Mouse (Mus musculus): ENCODE data around the gene Piezo1.

The Piezo1 gene

DNA sequence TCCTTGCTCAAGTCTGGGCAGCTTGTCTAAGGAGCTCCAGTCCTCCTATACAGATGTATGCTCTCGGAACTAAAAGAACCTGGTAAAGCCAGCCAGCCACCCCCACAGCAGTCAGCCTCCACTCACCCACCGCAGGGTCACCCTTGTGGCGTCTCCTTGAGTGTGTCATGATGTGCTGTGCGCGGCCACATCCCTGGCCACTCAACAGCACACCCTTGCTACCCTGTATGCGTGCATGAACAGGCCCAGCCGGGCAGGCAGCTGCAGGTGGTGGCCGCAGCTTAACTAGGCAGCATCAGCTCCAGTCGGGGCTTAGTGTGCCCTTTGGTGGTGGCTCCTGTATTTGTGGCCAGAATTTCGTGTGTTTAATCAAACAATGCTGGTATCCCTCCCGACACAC is 94.0 kb downstream of the Piezo1 start:
- DNase-seq (ENCODE audit: low spot score), result no peak

DNA sequence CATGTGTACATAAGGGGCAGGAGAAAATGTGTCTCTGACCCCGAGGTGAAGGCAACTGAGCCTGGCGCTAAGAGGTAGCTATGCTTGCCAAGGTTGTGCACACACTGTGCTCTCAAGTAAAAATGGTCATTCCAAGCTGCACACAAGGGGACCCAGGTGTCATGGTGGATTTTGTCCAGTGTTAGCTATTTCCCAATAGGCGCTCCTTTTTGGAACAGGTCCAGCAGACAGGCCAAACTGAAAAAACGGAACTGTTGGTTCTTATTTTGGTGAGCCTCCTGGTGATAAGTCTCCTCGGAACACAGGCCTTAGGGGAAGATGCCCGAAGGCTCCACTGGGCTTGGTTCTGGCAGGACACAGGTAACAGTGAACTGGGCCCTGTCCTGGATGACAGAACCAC is 96.7 kb downstream of the Piezo1 start:
- DNase-seq (ENCODE audit: low spot score), result no peak

DNA sequence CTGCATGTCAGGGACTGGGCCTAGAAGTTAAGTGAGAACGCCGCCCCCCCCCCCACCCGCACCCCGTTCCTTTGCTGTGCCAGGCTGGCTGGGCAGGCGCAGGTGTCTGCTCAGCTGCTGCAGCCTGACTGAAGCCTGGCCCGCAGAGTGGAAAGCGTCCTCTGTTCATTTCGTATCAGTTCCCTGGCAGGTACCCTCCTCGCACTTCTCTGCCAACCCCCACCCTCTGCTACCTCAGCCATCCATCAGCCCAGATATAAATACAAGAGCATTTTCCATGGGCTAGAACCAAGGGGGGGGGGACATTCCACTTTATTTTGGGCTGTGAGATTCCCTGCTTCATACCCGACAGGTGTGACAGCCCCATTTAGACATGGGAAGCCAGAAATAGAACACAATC is 99.0 kb downstream of the Piezo1 start:
- no peak for DNase-seq (ENCODE audit: low spot score)

DNA sequence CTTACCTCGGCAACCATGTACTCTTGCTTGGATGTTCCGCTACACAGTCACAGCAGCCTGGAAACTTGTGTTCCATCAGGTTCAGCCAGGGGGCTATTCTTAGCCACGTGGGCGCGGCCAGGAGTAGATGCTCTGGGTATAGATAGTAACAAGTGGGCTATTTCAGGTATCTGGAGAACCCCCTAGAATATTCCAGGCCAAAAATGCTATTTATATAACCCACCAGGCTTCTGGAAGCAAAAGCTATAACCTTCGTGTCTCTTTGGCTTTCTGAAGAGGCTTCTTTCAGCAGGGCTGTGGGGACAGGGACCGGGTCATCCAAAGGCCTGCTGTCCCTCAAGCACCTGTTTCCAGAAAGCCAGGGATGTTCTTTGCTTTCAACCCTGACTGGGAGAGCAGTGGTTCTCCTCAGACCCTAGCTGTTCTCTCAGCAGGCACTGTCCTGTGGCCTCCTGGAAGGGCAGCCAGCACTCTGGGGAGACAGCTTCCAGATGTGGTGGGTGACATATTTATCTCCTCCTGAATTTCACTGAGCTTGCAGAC is 99.9 kb downstream of the Piezo1 start:
- DNase-seq (ENCODE audit: low spot score), result peak; percentile 74

DNA sequence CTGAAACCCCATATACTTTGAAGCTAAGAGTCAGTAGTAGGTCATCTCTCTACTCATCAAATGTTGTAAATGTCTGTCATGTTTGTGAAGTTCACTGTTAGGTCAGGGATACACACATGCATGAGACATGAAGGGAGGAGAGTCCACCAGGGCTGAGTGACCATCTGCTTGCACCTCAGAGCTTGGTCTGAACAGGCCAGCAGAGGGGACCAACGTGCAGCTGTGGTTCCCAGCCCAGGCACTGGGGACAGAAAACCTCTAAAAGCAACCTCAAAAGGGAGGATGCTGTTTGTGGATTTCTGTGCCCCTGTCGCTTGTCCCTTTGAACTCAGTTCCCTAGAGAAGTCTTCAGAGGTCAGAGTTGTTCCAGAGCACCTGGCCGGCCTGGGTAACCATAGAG is 105.9 kb downstream of the Piezo1 start:
- peak; percentile 78 for DNase-seq (ENCODE audit: low spot score)

DNA sequence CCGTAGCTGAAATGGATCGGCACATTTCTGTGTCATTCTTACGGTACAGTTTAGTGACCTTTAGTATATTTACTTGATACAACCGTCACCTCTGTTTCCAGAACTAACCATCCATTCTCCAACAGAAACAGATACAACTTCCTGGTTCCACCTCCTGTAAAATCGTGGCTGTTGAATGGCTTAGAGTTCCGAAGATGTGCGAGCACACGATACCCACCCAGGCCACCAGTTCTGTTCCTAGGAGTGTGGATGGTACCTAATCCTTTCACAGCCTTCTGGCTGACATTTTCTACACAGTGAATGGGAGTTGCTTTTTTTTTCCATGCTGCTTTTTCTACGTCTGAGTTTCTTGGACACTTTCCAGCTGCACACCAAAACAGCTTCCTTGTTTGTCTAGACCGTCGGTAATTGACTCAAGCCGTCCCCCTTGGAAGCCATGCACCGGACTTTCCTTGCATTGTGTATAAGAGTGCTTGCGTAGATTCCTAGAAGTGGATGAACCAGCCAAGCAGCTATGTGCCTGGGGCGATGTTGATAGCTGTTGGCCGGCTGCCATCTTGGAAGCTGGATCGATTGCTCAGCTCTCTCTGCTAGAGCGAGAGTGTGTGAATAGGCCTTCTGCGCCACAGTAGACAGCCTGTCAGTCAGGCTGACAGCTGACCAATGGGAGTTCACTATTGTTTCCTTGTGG is 106.9 kb downstream of the Piezo1 start:
- DNase-seq (ENCODE audit: low spot score), result peak; percentile 89

DNA sequence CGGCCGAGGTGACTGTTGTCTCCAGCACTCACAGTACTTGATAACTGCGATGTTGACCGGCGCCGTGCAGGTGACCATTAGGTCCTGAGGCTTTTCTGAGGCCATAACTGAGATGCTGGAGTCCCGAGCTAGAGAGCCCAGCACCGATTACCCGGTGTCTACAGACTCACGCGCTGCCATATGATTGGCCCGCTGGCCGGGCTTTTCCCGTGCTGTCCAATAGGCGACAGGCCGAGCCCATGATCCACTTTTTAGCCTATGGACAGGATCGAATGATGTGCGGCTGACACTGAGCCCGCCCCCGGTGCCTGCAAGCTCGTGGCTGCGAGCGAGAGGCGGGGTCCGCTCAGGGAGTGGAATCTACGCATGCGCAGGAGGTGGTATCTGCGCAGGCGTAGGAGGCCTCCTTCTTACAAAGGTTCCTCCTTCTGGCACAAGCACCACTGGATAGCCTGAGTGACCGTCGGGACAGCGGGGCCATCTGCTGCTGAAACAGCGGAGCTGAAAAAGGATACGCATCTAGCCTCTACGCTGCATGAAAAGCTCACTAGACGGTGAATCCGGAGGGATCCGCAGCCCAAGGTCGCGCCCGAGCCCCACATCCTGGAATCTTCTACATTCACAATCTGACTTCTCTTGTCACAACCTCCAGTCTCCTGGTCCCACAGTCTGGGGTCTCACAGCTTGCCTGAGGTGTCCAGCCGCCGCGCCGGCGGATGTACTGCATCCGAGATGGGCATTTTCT is 107.7 kb downstream of the Piezo1 start, which contains the start of gene Mvd:
Gene Mvd (minus strand): TSS at position 161 of the 745 bp plus-strand sequence.
- peak; percentile 100 for DNase-seq (ENCODE audit: low spot score)

DNA sequence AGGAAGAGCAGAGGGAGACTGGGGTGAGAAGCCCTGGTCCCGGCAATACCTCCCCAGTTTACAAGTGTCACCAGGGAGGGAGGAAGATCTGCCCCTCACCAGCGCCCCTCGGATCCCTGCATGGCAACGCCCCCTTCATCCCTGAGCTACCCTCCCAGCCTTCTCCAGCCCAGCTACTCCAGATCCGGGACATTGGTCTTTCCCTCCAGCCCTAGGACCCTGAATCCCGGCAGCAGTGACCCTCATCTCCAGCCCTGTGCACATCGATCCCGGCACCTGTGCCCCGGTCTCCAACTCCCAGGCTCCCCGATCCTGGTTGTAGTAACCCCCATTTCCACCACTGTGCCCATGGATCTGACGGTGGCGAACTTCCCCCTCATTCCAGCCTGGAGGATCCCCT is 108.3 kb downstream of the Piezo1 start:
- peak; percentile 46 for DNase-seq (ENCODE audit: low spot score)

DNA sequence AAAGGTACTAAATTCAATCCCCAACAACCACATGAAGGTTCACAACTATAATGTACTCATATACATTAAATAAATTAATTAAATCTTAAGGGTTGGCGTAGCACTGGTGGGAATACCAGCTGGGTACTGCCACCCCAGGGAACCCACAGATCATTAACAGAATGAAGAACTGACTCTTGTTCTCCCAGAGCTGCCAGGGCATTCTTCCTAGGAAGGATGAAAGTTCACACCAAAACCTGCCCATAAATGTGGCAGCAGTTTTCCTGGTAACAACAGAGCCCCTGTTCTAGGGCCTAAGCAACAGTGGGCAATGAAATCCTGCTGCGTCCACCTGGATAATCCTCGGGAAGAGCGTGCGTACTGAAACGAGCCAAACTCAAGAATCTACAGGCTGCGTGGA is 108.8 kb downstream of the Piezo1 start:
- no peak for DNase-seq (ENCODE audit: low spot score)

DNA sequence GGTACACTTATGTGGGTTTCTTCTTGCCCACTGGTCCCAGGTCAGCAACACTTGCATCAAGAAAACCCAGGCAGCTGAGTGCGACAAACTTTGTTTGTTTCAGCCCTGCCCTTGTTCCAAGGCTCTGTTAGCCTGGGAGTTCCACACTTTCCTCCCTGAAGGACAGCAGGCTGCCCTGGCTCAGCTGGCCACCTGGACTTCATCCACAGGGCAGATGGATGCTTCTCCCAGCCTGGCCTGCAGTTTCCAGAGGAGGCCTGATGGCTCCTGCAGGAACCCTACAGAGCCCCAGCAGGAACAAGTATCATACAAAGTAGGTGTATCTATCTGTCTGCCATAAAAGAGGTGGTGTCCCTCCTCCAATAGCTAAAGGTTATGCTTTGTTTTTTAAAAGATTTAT is 109.8 kb downstream of the Piezo1 start:
- peak; percentile 63 for DNase-seq (ENCODE audit: low spot score)

DNA sequence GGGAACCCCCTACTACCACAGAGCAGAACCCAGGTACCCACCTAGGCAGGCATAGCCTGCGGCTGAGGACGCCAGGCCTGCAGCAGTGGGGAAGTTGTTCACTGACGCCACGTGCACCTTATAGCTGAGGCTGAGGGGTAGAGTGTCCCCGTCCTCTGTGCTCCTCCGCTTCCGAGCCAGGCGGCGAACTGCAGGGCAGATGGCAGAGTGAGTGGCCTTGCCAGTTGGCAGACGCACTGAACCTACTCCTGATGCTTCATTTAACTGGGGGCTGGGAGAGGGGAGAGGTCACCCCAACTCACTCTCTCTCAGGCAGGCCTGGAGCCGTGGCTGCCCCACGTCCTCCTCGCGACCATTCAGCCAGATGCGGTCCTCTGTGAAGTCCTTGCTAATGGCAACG is 111.8 kb downstream of the Piezo1 start:
- DNase-seq (ENCODE audit: low spot score), result no peak

DNA sequence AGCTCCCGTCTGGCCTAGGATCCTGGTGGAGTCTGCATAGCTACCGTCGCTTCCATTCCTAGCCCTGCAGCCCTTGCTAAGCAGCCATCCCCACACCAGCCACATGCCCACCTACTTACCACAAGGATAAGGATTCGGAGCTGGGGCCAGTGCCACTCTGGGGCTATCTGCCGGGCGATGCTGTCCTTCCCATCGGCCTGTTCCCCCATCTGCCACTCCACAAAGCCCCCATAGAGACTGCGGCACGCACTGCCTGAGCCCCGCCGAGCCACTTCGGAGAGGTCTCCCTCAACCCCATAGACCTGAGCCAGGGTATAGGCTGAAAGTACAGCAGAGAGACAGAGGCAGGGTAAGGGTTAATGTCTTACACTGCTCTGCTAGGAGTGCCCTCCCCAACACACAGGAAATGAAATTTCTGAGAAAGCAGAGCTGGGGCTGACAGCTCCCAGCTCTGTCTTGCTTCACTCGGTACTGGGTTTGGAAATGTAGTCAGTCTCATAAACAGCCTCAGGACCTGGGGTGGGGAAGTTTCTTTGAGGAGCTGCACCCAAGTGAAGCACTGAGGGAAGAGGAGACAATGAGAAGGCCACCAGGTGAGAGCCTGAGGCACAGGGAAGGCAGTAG is 113.3 kb downstream of the Piezo1 start:
- no peak for DNase-seq (ENCODE audit: low spot score)

DNA sequence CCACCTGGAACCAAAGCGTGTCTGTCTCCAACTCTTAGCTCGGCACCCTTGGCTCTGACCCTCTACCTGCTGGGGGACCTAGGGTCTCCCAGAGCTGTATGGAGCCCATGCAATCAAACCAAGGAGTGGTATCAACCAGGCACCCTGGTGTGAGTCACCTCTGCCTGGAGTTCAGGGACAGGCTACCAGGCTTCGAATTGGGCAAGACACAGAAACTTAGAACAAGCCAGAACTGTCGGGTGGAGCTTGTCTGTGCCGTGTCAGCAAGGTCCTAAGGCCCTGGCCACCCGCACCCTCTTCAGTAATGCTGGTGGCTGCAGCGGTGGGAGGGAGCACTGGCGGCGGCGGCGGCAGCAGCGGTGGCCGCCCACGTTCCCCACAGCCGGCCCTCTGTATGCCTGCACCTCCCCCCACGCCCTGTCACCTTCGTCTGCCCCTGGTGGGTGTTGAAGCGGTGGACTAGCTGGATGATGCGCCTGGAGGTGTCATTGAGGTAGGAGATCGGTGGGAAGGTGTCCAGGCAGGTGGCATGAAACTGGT is 114.5 kb downstream of the Piezo1 start:
- no peak for DNase-seq (ENCODE audit: low spot score)

DNA sequence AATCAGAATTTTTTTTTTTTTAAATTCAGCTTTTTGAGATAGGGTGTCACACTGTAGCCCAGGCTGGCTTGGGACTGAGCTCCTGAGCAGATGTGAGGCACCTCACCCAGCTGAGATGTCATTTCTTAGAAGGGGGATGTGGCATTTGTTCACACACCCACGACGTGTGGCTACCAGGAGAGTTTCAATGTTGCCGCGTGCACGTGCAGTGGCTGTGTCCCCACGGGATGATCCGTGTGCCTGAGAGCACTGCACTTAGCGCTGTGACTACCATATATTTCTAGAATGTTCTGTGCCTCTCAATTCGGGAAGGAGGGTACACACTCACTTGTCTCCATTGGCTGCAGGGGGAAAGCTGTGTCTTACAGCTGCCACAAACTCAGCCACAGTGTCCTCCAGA is 115.0 kb downstream of the Piezo1 start:
- DNase-seq (ENCODE audit: low spot score), result no peak

DNA sequence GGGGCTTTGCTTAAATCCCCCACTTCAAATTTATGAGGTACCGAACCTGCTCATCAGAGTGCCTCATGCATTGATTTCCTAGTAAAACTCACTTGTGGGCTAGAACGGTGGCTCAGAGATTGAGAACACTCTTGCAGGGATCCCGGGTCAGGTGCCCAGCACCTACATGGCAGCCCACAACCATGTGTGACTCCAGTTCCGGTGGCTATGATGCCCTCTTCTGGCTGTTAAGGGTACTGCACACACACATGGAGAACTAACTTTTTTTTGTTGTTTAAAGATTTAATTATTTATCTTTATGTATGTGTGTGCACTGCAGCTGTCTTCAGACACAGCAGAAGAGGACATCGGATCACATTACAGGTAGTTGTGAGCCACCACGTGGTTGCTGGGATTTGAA is 115.8 kb downstream of the Piezo1 start:
- DNase-seq (ENCODE audit: low spot score), result no peak

DNA sequence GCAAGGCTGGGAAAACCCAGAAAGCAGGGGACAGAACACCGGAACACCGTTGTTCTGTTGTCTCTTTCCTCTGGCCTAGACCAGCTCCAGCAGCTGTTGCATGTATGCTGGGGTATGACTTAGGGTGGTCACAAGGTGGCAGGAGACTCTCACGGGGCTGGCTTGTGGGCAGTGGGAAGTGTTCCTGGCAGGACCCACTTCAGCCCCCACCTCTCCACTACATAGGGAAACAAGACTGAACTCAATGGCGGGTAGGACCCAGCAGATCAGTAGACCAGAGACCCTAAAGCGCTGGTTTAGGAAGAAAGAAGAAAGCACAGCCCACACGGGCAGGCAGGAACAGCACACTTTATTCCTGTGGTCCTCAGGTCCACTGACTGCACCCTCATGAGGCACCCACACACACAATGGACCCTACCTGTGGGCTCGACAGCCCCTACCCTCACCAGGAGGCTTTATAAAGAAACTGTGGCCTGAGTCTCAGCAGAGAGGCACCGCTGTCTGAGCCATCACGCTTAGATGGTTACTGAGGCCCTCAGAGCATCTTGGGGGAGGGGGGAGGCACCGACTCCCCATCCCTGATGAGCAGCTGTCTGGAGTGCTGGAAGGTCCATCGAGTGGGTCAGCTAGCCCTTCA is 117.7 kb downstream of the Piezo1 start:
- DNase-seq (ENCODE audit: low spot score), result no peak

DNA sequence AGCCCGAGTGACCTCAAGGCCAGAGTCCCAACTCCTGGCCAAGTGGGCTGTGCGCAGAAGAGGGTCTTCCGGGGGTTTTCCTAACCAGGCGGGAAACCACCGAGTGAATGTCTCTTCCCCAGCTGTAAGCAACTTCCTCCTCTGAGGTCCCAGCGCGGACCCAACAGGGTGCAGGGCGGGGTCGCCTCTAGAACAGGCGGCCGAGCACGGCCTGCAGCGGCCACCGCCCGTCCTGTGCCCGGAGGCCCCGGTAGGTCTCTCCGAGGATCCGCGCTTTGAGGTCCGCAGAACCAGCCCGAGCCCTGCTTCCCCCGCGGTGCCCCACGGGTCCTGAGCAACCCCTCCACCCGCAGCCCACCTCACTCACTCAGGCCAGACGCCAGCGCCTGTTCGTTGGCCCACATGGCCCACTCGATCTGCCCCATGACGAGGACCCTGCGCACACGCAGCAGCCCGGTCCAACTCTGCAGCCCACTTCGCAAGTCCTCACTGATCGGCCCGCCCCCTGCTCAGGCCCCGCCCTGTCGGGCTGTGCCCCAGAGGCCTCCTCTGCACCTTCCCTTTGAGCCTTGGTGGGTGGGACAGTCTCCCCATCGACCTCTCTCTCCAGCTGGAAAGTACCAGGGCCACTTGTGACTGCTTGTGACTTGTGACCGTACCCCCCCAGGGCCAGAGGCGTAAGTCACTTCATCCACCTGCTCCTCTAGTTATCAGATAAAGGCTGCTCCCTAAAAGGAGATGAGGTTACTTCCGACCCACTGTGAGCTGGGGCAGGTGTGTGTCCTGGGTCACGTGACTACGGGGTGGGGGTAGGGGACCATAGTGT is 118.5 kb downstream of the Piezo1 start, which contains the start of gene Cyba:
Gene Cyba (minus strand): TSS at position 488 of the 826 bp plus-strand sequence.
- no peak for DNase-seq (ENCODE audit: low spot score)
